Mouse (Mus musculus) Muller cell, postnatal 12 days (primary cell): Measurements from ENCODE around the gene Eepd1.

Source experiments
- DNase-seq: peaks from one replicate; pipeline ENCODE4 v3.0.0-alpha.2; 2015; ENCODE audit errors: inconsistent ontology term

The Eepd1 gene

DNA sequence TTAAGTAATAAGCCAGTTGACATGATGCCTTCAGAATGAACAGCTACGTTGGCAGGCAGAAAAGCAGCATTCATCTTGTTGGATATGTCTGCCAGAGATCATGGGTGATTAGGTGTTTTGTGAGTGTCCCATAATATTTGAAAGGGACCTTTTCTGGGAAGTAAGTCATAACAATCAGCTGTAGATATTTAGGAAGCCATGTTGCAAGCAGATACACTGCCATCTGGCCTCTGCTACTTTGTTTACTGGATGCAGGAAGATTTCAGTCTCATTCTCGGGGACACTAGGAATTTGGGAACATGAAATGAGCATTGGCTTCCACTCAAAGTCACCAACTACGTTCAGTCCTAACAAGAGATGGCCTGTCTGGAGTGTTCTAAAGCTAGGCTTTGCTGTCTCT lies 54.1 kb downstream of the Eepd1 start:
- DNase-seq: no peak

- no peak for DNase-seq
These were observed 58.1 kb downstream of the Eepd1 start for GRCm38 (mm10) chr9:25539461-25539860.

DNA sequence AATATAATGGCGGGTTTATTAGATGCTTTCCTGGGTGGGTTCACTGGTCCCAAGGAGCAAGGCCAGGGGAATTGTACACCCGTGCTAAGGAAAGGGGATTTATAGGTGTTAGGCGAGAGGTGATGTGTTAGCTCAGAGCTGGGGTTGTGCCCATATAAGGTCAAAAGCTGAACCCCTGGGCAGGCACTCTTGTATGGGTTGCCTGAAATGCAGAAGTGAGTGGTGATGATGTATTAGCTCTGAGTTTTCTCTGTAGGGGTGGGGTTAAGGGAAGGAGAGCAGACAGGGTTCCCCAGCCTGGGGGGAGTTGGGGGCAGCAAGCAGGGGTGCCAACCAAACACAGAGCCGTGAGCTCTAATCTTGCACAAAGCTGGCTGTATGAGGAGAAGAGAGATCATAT lies 60.0 kb downstream of the Eepd1 start:
- DNase-seq: no peak

DNA sequence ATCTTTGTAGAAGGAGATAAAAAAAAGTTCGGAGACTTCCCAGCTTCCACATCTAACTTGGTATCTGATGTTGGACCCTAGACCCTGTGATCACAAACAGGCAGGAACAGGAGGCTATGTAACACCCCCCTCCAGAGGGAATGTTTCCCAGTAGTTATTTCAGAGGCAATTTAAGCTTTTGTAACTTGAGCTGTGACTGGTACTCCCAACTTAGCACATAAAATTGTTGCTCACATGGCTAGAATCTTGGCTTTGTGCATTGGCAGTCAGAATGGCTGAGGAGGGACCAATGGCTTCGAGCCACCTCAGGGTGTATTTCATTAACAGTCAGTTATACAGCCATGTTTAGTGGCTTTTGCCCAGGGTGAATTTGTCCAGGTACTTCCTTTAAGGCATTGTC lies 63.9 kb downstream of the Eepd1 start:
- no peak for DNase-seq

GRCm38 (mm10) chr9:25549130-25550060 lies 68.0 kb downstream of the Eepd1 start:
- DNase-seq: no peak

DNA sequence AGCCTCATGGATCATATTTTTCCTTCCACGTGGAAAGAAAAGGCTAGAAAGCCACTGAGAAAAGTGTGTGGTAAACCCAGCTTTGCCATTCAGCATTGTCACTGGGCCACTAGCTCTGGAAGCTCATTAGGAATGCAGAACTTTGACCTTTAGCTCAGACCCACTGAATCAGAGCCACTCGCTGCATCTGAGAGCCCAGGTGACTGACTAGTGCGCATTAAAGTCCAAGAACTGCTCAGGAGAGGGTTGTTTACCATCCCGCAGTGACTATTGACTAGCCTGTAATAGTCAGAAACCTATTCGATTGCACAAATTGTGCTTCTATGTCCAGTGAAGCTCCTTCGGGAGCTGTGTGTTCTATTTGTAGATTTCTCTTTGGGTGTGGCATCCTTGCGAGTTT lies 68.8 kb downstream of the Eepd1 start:
- DNase-seq: no peak

DNA sequence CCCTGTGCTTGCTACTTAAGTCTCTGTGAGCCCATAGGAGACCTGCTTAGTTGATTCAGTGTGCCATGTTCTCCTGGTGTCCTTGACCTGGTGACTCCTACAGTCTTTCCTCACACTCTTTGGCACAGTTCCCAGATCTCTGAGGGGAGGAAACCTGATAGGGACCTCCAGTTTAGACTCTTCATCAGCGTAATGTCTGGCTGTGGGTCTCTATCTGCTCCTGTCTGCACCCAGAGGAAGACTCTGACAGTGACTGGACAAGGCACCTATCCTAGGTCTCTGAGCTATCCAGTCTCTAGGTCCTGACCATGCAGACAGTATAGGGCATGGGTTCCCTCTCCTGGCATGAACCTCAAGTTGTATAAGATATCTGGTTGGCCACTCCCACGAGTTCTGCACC lies 71.2 kb downstream of the Eepd1 start:
- DNase-seq: no peak

- DNase-seq: no peak
These were observed 73.0 kb downstream of the Eepd1 start for GRCm38 (mm10) chr9:25554246-25554803.

DNA sequence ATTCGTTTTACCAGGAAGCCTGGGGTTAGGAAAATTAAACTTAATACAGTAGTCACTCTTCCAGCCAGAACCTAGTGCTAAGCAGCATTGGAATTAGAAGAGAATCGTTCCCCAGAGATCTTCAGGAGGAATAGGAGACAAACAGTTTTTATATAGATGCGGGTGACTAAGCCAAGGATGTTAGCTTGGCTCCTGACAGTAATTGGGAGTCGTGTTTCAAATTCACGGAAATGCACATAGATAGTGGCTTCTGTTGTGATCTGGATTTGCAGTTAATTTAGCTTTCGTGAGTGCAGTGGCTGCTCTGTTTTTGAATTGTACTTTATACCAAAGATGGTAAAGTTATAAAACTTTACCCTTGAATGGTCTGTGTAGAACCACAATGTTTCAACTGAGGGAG lies 73.9 kb downstream of the Eepd1 start:
- no peak for DNase-seq

GRCm38 (mm10) chr9:25556008-25556407 lies 74.7 kb downstream of the Eepd1 start:
- DNase-seq: no peak

GRCm38 (mm10) chr9:25557378-25557777 lies 76.0 kb downstream of the Eepd1 start:
- no peak for DNase-seq

- no peak for DNase-seq
These were observed 77.5 kb downstream of the Eepd1 start for GRCm38 (mm10) chr9:25558834-25559233.

GRCm38 (mm10) chr9:25560016-25560758 lies 78.8 kb downstream of the Eepd1 start:
- DNase-seq: no peak

DNA sequence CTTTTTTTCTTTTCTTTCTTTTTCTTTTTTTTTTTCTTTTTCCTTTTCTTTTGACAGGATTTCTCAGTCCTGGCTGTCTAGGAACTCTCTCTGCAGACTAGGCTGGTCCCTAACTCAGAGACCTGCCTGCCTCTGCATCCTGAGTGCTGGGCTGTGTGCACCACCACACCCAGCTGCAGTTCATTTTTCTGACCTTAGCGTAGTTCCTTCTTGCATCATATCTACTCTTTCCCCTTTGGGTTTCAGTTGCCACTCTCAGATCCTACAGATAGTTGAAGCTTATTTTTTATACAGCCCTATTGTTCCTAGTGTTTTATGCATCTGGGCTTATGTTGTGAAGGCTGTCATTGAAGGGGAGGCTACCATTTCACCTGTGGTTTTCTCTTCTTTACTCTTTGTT lies 79.8 kb downstream of the Eepd1 start:
- no peak for DNase-seq

DNA sequence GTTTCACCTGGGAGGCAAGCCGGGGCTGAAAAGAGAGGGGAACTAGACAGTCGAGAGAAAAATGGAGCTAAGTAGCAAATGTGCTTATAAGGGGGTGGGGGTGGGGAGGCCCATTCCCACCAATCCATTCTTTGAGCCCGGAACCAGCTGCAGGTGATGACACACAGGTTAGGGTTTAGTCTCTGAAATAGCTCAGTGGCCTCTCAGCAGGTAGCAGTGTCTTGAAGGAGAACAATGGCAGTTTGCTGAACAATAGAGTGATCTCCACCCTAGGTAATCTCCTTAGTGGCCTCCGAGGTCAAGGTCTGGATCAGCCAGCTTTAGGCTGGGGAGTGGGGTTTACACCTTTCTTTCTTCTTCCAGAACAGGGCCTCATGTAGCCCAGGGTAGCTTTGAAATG lies 82.5 kb downstream of the Eepd1 start:
- no peak for DNase-seq

DNA sequence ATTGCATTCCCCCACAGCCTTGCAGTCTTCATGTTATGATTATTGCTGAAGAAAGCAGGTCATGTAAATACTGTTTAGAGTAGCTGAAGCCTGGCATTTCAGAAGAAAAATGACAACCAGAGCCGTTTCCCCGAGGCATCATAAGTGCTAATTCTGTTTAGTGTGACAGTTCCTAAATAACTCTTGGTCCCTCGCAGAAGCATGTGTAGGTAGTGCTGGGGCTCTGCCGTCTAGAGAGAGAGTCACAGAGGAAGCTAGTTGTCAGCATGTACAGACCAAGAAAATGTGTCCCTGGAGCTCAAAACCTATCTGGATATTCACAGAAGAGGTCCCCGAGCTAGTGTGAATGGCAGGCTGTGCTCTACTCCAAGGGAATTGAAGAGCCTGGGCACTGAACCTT lies 85.7 kb downstream of the Eepd1 start:
- no peak for DNase-seq

DNA sequence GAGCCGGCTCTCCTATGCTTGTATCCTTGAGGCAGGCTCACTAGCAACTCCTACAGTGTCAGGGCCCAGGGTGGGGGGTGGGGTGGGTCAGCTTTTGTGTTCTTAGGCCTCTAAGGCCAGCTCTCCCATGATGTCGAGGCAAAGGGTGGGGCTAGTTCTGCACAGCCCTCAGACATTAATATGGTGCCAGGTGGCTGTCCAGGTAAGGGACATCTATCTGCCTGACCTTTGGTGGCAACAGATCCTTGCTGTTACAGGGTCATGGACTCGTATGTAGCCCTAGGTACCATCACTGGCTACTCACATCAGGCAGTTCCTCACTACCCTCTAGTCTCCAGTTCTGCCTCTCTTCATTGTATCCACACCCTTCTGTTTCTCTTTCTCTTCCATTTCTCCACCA lies 87.4 kb downstream of the Eepd1 start:
- no peak for DNase-seq

GRCm38 (mm10) chr9:25570011-25570410 lies 88.7 kb downstream of the Eepd1 start:
- DNase-seq: no peak

DNA sequence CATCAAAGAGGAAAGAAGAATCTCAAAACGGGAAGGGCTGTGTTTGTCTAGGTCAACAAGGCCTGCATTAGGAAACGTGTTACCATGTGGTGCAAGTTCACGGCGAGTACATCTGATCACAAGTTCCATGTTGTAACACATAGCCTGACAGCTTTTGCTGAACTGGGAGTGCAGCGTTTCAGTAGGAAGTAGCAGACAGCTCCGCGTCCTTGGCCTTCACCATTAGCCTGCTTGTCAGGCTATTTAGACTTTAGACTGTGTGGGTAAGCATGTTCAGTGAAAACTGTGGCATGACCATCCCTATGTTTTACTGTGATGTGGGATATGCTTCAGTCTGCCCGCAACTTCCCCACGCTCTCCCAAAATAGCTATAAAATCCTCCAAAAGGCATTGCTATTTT lies 89.1 kb downstream of the Eepd1 start:
- DNase-seq: no peak

DNA sequence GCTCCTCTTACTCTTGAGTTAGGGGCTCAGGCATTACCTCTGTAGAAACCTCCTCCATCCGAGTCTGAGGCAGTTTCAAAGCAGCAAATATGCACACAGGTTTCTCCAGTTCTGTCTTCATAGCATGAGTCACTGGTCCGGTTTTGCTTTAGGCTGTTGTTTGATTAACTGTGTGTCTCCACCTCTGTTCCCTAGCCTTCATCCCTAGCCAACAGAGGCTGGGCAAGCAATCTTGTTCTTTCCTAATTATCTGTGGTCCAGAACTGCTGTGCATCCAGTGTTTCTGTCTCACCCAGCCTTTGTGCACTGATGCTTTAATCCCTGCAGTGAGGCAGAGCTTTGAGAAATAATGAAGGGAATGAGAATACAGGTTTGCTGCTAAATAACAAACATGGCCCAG lies 90.0 kb downstream of the Eepd1 start:
- DNase-seq: peak; percentile 71

- DNase-seq: no peak
These were observed 92.4 kb downstream of the Eepd1 start for GRCm38 (mm10) chr9:25573753-25574152.

GRCm38 (mm10) chr9:25574186-25574585 lies 92.8 kb downstream of the Eepd1 start:
- no peak for DNase-seq
